Mouse (Mus musculus) natural killer cell, adult 2 months (primary cell): ENCODE results near the gene Hint2.

Experiments used
- DNase-seq, 2 experiments: peaks; one replicate each; pipeline ENCODE4 v3.0.0; 2022; ENCODE audit warnings: low spot score in 2 of 2

Hint2 gene

DNA sequence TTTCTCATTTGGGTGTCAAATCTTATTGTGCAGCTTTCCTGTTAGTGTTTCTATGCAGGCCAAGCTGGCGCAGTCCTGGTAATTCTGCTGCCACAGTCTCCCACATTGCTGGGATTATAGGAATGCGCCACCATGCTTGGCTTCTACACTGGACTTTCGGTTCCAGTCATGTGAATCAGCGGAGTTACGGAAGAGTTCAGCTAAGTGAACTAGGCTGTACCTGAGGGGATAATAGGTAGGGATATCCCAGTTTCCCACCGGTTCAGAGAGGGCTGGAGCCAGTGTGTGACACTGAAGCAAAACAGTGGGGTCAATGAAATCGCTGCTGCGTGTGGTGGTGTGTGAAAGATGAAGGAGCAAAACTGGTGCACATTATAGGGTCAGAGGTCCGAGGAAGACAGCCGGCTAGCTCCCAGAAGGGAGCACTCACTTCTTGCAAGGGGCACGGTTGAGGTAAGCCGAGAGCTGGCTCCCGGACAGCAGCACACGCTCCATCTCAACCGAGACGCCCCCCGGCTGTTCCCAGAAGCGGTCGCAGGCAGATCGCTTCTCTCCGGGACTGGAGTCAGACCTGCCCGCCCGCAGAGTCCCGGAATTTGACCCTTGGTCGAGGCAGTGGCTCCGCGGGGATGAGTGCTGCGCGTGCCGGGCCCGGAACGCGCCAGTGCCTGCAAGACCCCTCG is 469 bp downstream of the Hint2 start:
- DNase-seq = no peak

GRCm38 (mm10) chr4:43653161-43654015 is 2.9 kb downstream of the Hint2 start, which contains the start of gene Spag8:
Spag8 (minus strand) TSS chr4:43653594.
- DNase-seq = peak; percentile 27 to 30

DNA sequence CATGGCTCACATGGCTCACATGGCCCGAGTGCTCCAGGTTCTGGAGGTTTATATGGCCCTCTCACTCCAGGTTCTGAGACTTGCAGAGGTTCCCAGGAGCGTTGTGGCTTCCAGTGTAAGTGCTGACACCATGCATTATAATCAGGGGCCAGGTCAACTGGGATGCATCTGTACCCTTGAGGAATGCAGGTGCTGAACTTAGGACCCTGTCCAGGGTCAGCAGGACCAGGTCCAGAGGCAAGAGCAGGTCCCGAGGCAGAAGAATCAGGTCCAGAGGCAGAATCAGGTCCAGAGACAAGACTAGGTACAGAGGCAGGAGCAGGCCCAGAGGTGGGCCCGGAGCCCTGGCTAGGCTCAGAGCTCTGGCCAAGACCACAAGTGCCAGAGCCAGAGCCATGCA is 3.5 kb downstream of the Hint2 start:
- no peak for DNase-seq

GRCm38 (mm10) chr4:43649783-43650182 is 6.5 kb downstream of the Hint2 start:
- DNase-seq = no peak

DNA sequence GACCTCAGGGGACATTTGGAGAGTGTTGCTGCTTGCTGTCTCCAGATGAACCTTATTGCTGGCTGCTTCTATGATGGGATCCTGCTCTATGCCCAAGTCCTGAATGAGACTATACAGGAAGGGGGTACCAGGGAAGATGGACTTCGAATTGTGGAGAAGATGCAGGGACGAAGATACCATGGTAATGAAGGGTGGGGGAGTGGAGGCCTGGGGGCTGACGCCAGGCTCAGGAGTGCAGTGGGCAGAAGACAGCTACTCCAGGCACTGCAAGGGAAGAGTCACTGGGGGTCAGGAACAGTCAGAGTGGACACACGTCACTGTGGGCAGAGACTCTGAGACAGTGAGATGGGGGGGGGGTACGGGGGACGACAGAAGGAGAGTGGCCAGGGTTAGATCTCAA is 15.8 kb downstream of the Hint2 start:
- DNase-seq = no peak

GRCm38 (mm10) chr4:43640076-43640475 is 16.2 kb downstream of the Hint2 start:
- no peak for DNase-seq

- no peak for DNase-seq
These were observed 19.5 kb downstream of the Hint2 start for GRCm38 (mm10) chr4:43636751-43637150.

DNA sequence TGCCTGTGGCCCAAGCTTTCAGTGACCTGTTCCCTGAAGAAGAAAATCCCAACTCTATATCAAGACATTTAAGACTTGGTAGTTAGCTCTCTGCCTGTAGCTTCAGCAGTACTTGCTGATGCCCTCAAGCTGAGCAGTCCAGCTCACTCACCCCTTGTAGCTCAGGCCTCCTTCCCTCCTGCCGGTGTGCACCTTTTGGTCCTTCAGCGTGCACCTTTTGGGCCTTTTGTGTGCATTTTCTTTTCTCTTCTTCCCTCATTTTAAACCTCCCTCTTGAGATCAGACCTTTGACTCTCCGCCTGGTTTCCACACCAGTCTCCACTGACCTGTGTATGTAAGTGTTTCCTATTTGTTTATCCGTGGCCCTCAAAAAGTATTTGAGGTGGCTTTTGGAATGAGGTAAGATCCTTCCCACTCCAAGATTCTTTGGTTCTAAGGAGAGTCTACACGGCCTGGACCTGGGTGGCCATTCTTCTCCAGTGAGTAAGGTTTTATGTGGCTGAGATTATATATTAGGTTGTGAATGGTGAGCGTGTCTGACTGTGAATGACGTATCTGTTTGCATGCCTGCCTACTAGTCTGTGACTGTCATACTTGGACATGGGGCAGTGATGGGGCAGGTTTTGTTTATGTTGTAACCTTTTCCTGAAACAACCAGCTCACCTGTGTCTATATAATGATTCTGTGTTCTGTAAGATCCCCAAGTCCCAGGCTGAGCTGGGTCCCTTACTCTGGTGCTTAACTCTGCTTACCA is 21.5 kb downstream of the Hint2 start:
- DNase-seq = no peak

DNA sequence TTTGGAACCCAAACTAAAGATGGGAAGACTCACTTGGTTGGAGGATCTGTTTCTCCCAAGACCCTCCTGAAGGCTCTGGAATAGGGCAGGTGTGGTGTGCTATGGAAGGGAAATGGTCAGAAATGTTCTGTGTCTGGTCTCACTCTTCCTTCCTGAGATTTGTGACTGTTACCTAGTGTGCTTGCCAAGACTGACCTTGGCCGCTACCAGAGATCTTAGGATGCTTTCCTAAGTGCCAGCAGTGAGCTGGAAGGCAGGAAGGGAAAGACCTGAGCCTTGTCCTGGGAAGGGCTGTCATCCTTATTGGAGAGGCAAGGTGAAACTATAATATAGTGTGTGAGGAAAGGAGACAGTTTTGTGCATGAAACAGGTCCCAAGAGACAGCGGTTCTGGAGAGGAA is 22.5 kb downstream of the Hint2 start:
- DNase-seq = no peak

GRCm38 (mm10) chr4:43633296-43633695 is 23.0 kb downstream of the Hint2 start:
- no peak for DNase-seq

GRCm38 (mm10) chr4:43631956-43632920 is 24.0 kb downstream of the Hint2 start:
- no peak for DNase-seq

GRCm38 (mm10) chr4:43631046-43631955 is 25.0 kb downstream of the Hint2 start, which contains the start of gene Npr2:
Npr2 (plus strand) TSS chr4:43631935.
- no peak for DNase-seq

DNA sequence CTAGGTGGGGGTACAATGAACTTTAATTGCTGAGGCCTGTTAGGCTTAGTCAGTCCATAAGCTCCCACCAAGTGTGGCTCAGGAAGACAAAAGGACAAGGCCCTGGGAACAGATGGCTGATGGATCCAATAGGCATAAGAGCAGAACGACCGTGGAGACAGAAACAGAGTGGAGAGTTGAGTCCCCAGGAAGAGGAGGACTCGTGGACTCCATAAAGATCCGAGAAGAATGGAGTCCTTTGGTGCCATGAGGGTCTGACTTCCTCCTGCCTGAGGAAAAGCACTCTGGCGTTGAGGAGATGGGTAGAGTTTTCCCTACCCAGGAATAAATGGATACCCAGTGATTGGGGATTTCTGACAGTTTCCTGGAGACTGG is 25.6 kb downstream of the Hint2 start:
- no peak for DNase-seq

DNA sequence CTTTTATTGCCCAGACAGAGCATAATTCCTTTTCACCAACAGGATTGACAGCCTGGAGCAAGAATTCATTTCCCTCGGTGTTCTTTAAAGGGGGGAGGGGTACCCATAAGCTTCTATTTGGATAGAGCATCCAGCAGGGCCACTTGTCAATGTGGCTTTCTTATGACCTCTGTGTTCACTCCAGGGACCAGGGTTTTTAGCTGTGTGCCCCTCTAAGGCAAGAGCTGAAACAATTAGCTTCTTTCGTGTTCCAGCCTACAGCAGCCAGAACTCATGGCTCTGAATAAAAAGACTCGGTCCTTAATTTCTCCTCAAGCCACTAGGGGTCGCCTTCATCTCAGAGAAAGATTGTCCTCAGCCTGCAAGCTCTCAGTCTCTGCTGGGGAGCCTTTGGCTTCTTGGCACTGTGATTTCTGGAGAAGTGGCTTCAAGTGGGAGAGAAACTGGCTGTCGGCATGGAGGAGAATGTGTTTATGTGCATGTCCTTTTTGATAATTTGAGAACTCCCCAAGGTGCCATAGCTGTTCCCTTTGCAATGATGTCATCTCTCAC is 26.2 kb downstream of the Hint2 start:
- DNase-seq = peak; percentile 57 to 75

DNA sequence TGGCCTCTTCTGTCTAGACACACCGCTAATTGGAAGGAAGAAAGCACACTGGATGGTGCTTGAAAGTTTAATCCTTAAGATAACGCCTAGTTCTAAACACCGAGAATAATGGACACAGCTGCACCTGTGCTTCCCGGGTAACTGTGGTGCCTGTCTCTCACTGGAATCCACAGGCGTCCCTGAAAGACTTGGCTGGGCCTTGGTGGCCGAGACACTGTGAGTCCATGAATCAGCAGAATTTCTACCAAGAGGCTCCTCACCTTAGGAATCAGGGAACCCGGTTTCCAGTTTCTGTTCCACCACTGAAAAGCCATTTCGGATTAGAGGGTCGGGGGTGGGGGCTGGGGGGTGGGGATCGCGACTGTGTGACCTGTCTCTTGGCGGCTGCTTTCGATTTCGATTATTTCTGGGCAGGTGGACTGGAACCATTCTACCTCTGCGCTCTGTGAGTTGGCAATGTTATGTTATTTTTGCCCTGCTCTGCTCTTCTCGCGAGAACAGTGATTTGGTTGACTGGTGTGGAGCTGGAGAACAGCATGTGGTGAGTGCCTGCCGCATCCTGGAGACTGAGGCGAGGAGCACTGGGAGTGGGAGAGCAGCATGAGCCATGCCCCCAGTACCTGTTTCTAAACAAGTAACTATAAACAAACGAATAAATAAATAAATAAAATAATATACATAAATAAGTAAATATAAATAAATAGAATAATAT is 27.0 kb downstream of the Hint2 start:
- DNase-seq = no peak

GRCm38 (mm10) chr4:43620146-43620778 is 36.0 kb downstream of the Hint2 start:
- DNase-seq = no peak

GRCm38 (mm10) chr4:43613060-43613730 is 43.1 kb downstream of the Hint2 start:
- DNase-seq = peak in 1 of 2 experiments; percentile 18

DNA sequence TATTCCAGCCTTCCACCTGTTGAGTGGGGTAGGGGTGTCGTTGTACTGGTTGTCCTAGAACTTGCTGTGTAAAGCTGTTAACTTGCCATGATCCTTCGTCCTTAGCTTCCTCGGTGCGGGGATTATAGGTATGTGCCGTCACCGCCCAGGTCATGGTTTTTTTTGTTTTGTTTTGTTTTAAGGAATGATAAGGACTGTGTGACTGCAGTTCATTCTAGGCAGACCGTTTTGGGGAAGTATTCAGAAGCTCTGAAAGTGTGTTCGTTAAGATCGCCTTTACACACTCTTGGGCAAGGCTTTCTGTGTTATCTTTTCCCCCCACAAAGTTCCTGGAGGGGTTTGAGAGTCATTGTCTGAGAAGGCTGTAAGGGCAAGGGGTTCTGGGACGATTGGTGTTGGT is 43.7 kb downstream of the Hint2 start:
- DNase-seq = no peak
